Mouse (Mus musculus): ENCODE data around the gene Mn1.

GRCm38 (mm10) chr5:111417378-111418131 is 393 bp downstream of the Mn1 start:
- TF ChIP-seq POLR2A (IDR thresholded peaks at IDR 0.05; ENCODE audit: borderline replicate concordance, insufficient read depth, low read length) (no peak), CTCF (IDR thresholded peaks at IDR 0.05; ENCODE audit: borderline replicate concordance, insufficient read depth, low read depth, low read length) (no peak)
